Mouse (Mus musculus) limb, embryonic 12.5 days (tissue): ENCODE data around the gene Rbm6. TPM values are rescaled to one million over a fixed set of nuclear protein-coding genes. Genes with fewer than 3 reads are reported as not detected.
A peak's percentile ranks its signal among the peaks of the same experiment; 100 is the strongest.

Experiments used
- ATAC-seq: fragments of 200-750 bp; cut with Nextera tagmentation; 2 replicates; pipeline ENCODE4 v1.8.0; 2017; ENCODE audit warnings: low read depth, moderate TSS enrichment; ENCODE audit not compliant: insufficient number of reproducible peaks, insufficient read depth, low FRiP score, low TSS enrichment
- H3K27ac ChIP-seq: fragments of 300-500 bp; sonication (generic); 2 replicates; pipeline ENCODE4 v1.5.1; 2016; ENCODE audit warnings: mild to moderate bottlenecking, moderate library complexity
- H3K27me3 ChIP-seq: fragments of 300-500 bp; sonication (generic); 2 replicates; pipeline ENCODE4 v1.6.1; 2016; ENCODE audit warnings: mild to moderate bottlenecking, moderate library complexity
- H3K36me3 ChIP-seq: fragments of 300-500 bp; sonication (generic); 2 replicates; pipeline ENCODE4 v1.6.1; 2016; ENCODE audit warnings: mild to moderate bottlenecking, moderate library complexity
- H3K4me1 ChIP-seq: fragments of 300-500 bp; sonication (generic); replicated peaks from 2 replicates; pipeline ENCODE4 v1.6.1; 2016
- H3K4me2 ChIP-seq: fragments of 300-500 bp; sonication (generic); 2 replicates; pipeline ENCODE4 v1.6.1; 2016; ENCODE audit warnings: mild to moderate bottlenecking, moderate library complexity
- H3K4me3 ChIP-seq: fragments of 300-500 bp; sonication (generic); replicated peaks from 2 replicates; pipeline ENCODE4 v1.5.1; 2016; ENCODE audit warnings: mild to moderate bottlenecking
- H3K9ac ChIP-seq: fragments of 300-500 bp; sonication (generic); replicated peaks from 2 replicates; pipeline ENCODE4 v1.6.1; 2016; ENCODE audit warnings: mild to moderate bottlenecking, moderate library complexity
- H3K9me3 ChIP-seq: fragments of 300-500 bp; sonication (generic); 2 replicates; pipeline ENCODE4 v1.6.1; 2016; ENCODE audit warnings: mild to moderate bottlenecking, moderate library complexity
- WGBS: fragments of 180-500 bp; shearing (Covaris S2); methylation state at CpG from one replicate; pipeline ENCODE4 v1.1.7; 2016; 5-methylcytosine and 5-hydroxymethylcytosine counted together
- polyA plus RNA-seq: library from polyadenylated mRNA; unstranded; fragments of >200 nt; fragmentation: Nextera tagmentation; extraction: Ambion mirVana; gene quantifications from 2 replicates; pipeline ENCODE4 v1.2.1, GENCODE M21; 2016

The Rbm6 gene
- polyA plus RNA-seq, 1 experiment from 2014 or later = 111 TPM

DNA sequence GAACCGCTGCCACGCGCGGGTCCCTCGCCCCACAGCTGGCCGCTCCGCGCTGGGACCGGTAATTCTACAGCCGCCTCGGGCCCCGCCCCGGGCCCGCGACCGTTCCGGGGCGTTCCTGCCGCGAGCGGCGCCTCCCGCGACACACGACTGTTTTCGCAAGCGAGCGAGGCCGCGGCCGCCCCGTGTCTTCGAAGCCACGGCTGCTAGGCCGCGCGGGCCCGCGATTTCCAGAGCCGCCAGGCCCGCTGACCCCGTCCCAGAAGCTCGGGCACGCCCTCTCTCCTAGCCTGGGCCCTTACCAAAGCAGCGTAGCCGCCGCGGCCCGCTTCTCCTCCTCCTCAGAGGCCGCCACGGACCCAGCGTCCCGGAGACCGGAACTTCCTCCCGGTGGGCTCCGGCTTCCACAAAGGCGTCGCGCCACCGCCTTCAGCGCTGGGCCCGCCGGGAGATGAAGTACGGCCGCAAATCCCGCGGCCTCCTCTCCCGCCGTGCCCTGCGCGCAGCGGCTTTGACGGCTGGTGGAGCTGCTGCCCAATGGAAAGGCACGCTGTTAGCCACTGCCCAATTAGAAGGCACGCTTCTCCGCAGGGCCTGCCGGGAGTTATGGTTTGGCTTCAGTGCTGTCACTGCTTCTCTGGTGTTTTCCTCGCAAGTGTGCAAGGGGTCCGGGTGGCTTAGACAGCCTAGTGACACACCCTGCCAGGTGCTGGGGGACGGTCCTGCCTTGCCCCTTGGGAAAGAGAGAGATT lies 513 bp downstream of the Rbm6 start:
- under 1% methylated on average over 80 of the region's 80 CpGs for WGBS
- peak overlapping the region; percentile 78 for H3K4me2 ChIP-seq
- peaks cover 13% of the 10 kb centered on the region for H3K4me1 ChIP-seq
- H3K36me3 ChIP-seq = peaks cover 15% of the 10 kb centered on the region; the same call in 1 of the 2 replicates
- H3K27ac ChIP-seq = peak overlapping the region; percentile 97
- ATAC-seq = peak; percentile 99
- H3K9me3 ChIP-seq = no peaks in the 10 kb centered on the region
- peak overlapping the region; percentile 84 for H3K4me3 ChIP-seq
- H3K27me3 ChIP-seq = no peaks in the 10 kb centered on the region
- peak overlapping the region; percentile 94 for H3K9ac ChIP-seq

DNA sequence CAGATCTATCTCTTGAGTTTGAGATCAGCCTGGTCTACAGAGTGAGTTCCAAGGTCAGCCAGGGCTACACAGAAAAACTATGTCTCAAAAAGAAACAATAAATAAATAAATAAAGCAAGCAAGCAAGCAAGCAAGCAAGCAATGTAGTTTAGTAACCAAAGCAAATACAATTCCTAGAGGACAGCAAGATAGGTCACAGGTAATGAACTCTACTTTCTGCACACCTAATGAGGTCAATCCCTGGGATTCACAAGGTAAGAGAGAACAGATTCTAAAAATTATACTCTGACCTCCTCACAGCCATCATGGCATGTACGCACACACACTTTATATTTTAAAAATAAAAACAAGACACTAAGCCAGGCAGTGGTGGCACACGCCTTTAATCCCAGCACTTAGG lies 7.0 kb downstream of the Rbm6 start:
- no peaks in the 10 kb centered on the region for H3K27me3 ChIP-seq
- no peak for ATAC-seq
- no peak overlapping the region for H3K4me3 ChIP-seq
- 98% methylated on average over 2 of the region's 2 CpGs for WGBS
- H3K9me3 ChIP-seq = no peaks in the 10 kb centered on the region
- H3K4me2 ChIP-seq = no peak overlapping the region
- H3K4me1 ChIP-seq = peaks cover under 1% of the 10 kb centered on the region
- no peak overlapping the region for H3K9ac ChIP-seq
- H3K36me3 ChIP-seq = peaks cover 39% of the 10 kb centered on the region
- H3K27ac ChIP-seq = no peak overlapping the region

DNA sequence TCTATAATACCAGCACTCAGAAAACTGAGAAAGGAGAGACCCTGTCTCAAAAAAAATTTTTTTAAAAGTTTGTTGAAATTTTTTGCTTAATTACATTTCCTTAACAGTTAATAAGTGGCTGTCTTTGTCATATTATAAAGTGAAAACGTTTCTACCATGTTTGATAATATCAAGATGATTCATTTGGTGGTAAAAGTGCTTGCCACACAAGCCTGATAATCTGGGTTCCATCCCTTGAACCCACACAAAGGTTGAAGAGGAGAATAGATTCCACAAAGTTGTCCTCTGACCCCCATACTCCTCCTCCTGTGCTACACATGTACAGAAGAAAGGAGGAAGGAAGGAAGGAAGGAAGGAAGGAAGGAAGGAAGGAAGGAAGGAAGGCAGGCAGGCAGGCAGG lies 8.5 kb downstream of the Rbm6 start:
- no peak overlapping the region for H3K4me3 ChIP-seq
- H3K9me3 ChIP-seq = no peaks in the 10 kb centered on the region
- no peak for ATAC-seq
- 82% methylated on average over 1 of the region's 1 CpGs for WGBS
- H3K27me3 ChIP-seq = no peaks in the 10 kb centered on the region
- no peak overlapping the region for H3K9ac ChIP-seq
- no peaks in the 10 kb centered on the region for H3K4me1 ChIP-seq
- no peak overlapping the region for H3K4me2 ChIP-seq
- no peak overlapping the region for H3K27ac ChIP-seq
- H3K36me3 ChIP-seq = peaks cover 35% of the 10 kb centered on the region

DNA sequence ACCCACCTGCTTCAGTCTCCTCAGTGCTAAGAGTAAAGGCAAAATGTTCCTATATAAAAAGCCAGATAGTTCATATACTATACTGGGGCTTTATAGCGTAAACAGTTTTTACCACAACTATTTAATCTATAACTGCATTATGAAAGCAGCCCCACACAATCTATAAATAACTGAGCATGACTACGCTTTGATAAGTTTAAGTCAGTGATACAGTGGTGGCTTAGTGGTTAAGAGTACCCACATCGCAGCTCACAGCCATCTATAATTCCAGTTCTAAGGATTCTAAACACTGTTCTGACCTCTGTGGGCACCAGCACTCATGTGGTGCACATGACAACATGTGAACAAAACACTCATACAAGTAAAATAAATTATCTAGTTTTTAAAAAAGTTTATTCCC lies 14.7 kb downstream of the Rbm6 start:
- peaks cover 51% of the 10 kb centered on the region for H3K36me3 ChIP-seq
- H3K27ac ChIP-seq = no peak overlapping the region
- no peak overlapping the region for H3K9ac ChIP-seq
- no peak overlapping the region for H3K4me2 ChIP-seq
- H3K27me3 ChIP-seq = no peaks in the 10 kb centered on the region
- no peak for ATAC-seq
- no peak overlapping the region for H3K4me3 ChIP-seq
- WGBS = 98% methylated on average over 3 of the region's 3 CpGs
- no peaks in the 10 kb centered on the region for H3K4me1 ChIP-seq
- no peaks in the 10 kb centered on the region for H3K9me3 ChIP-seq

DNA sequence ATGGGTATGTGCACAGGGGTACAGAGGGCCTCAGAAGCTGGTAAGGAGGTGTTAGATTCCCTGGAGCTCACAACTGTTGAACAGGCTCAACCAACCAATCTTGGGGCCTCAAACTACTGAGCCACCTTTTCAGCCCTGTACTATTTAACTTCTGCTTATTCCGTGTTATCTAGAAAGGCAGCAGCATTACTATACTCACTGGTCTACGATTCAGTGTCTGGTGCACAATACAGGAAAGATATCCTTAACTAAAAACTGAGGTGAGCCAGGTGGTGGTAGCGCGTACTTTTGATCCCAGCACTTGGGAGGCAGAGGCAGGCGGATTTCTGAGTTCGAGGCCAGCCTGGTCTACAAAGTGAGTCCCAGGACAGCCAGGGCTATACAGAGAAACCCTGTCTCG lies 24.1 kb downstream of the Rbm6 start:
- Histone ChIP-seq H3K4me3 (no peak overlapping the region), H3K36me3 (peaks cover 72% of the 10 kb centered on the region), H3K9me3 (no peaks in the 10 kb centered on the region), H3K27ac (no peak overlapping the region), H3K9ac (no peak overlapping the region), H3K4me1 (no peaks in the 10 kb centered on the region), H3K27me3 (no peaks in the 10 kb centered on the region), H3K4me2 (no peak overlapping the region)
- no peak for ATAC-seq
- WGBS = 96% methylated on average over 7 of the region's 7 CpGs

DNA sequence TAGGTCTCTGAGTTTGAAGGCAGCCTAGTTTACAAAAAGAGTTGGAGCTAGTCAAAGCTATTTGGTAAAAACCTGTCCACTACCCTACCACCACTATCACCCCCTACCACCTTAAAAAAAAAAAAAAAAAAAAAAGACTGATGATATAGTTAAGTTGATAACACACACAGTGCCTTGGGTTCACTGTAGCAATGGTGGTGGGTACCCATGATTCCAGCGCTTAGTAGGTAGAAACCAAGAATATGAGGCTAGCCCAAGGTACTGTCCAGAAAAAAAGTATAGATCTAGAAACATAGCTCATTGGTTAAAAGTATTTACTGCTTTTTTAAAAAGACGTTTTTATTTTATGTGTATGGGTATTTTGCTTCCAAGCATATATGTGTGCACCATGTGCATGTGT lies 30.3 kb downstream of the Rbm6 start:
- Histone ChIP-seq H3K4me2 (no peak overlapping the region), H3K36me3 (peaks cover 66% of the 10 kb centered on the region), H3K4me3 (no peak overlapping the region), H3K27ac (no peak overlapping the region), H3K4me1 (no peaks in the 10 kb centered on the region), H3K9ac (no peak overlapping the region), H3K9me3 (no peaks in the 10 kb centered on the region), H3K27me3 (no peaks in the 10 kb centered on the region)
- WGBS = 99% methylated on average over 2 of the region's 2 CpGs
- ATAC-seq = no peak

DNA sequence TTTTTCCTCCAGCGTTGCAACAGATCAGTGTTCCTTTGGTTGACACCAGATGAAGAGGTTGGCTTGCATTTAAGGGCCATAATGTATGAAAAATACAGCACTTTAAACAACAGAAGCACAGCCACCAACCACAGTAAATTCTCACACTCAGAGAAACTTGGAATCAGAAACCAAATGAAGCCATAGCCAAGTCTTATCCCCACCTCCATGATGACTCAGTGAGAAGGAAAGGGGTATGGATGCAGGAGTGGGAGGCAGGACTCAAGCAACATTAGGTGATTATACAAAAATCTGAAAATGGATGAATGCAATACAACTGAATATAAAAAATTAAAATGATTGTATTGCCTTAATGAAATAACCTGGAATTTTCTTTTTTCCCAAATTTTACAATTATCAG lies 34.2 kb downstream of the Rbm6 start:
- Histone ChIP-seq H3K27me3 (no peaks in the 10 kb centered on the region), H3K4me2 (no peak overlapping the region), H3K9me3 (no peaks in the 10 kb centered on the region), H3K27ac (no peak overlapping the region), H3K9ac (no peak overlapping the region), H3K4me1 (no peaks in the 10 kb centered on the region), H3K36me3 (peaks cover 55% of the 10 kb centered on the region), H3K4me3 (no peak overlapping the region)
- no peak for ATAC-seq
- 100% methylated on average over 1 of the region's 1 CpGs for WGBS

DNA sequence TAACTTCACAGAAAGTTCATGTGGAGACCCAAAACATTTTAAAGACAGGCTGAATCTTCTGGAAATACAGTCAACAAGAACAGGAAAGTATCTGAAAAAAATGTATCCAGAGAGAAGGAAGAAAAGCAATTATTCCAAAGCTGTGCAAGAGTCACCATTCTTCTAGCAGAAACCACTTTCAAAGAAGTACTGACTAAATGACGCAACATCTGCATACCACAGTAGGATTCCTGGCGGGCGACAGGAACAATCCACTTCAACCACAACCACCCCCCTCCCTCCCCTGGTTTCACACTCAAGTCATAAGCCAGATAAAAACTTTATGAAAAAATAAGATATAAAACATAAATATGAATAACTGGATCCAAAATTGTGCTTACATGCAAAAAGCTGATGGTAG lies 39.2 kb downstream of the Rbm6 start:
- Histone ChIP-seq H3K36me3 (peaks cover 68% of the 10 kb centered on the region), H3K4me3 (no peak overlapping the region), H3K27ac (no peak overlapping the region), H3K9ac (no peak overlapping the region), H3K27me3 (no peaks in the 10 kb centered on the region), H3K4me2 (no peak overlapping the region), H3K9me3 (no peaks in the 10 kb centered on the region), H3K4me1 (no peaks in the 10 kb centered on the region)
- 87% methylated on average over 3 of the region's 3 CpGs for WGBS
- no peak for ATAC-seq

DNA sequence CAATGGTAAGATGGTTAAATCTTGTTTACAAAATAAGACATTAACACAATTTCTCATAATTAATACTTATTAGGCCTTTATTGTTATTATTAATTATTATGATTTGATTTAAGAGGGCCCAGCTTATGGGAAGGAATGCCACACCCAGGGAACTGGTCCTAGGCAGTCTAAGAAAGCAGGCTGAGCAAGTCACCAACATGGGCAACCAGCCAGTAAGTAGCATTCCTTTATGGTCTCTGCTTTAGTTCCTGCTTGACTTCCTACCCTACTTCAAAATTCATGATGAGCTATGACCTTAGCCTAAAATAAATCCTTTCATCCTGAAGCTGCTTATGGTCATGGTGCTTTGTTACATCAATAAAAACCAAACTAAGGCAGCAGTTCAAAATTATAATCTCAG lies 41.3 kb downstream of the Rbm6 start:
- H3K4me3 ChIP-seq = no peak overlapping the region
- no peaks in the 10 kb centered on the region for H3K9me3 ChIP-seq
- no peaks in the 10 kb centered on the region for H3K4me1 ChIP-seq
- H3K27me3 ChIP-seq = no peaks in the 10 kb centered on the region
- no peak overlapping the region for H3K9ac ChIP-seq
- H3K36me3 ChIP-seq = peaks cover 78% of the 10 kb centered on the region
- ATAC-seq = no peak
- H3K27ac ChIP-seq = no peak overlapping the region
- H3K4me2 ChIP-seq = no peak overlapping the region

DNA sequence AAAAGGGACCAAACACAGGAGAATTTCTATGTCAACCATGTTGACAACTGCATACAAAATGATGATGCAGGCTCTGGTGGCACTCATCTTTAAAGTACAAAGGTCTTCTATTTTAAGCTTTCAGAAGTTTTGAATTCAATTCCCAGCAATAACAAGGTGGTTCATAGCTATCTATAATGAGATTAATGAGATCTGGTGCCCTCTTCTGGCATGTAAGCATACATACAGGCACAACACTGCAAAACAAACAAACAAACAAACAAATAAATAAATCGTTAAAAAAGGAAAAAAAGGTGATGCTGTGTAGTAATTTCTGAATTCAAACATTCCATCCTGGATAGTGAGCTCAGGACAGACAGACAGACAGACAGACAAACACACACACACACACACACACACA lies 60.9 kb downstream of the Rbm6 start:
- peaks cover 60% of the 10 kb centered on the region for H3K36me3 ChIP-seq
- no peaks in the 10 kb centered on the region for H3K9me3 ChIP-seq
- no peak overlapping the region for H3K4me3 ChIP-seq
- no peaks in the 10 kb centered on the region for H3K4me1 ChIP-seq
- H3K9ac ChIP-seq = no peak overlapping the region
- no peak overlapping the region for H3K4me2 ChIP-seq
- no peak overlapping the region for H3K27ac ChIP-seq
- WGBS = 100% methylated on average over 1 of the region's 1 CpGs
- no peaks in the 10 kb centered on the region for H3K27me3 ChIP-seq
- ATAC-seq = no peak

DNA sequence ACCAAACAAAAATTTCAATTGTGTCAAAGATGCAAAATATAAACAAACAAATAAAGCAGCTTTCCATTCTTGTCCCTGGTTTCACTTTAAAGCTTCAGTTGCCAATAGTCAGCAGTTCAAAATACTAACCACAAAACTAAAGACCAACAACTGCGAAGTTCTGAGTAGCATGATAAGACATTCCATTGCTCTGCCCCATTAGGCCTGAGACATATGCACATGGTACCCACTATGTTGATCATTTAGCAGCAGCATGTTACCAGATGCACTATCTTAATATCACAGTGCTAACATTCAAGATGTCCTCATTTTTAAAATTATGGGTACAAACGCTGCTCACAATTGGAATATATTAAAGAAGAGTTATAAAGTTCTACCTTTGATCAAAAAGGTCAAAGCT lies 62.1 kb downstream of the Rbm6 start:
- no peak overlapping the region for H3K4me3 ChIP-seq
- ATAC-seq = no peak
- no peaks in the 10 kb centered on the region for H3K27me3 ChIP-seq
- no peak overlapping the region for H3K9ac ChIP-seq
- H3K4me1 ChIP-seq = no peaks in the 10 kb centered on the region
- H3K4me2 ChIP-seq = no peak overlapping the region
- H3K27ac ChIP-seq = no peak overlapping the region
- H3K36me3 ChIP-seq = peaks cover 50% of the 10 kb centered on the region
- no peaks in the 10 kb centered on the region for H3K9me3 ChIP-seq
- 90% methylated on average over 2 of the region's 2 CpGs for WGBS

DNA sequence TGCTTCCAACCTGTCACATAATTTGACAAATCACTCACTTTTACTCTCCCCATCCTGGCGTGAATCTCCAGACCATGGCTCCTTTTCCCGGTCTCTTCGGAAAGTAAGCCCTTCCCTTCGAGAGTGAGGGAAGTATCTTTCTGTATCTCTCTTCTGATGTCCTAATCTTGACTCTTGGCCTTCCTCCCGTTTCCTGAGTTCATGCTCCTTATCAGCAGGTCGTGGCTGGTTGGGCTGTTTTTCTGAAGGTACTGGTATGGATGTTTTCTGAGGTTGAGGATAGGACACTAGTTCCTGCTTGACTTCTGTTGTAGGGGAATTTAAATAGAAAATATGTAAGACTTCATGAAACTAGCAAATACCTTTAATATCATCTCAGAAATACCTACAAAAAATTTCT lies 81.3 kb downstream of the Rbm6 start:
- no peak overlapping the region for H3K4me2 ChIP-seq
- H3K4me3 ChIP-seq = no peak overlapping the region
- peaks cover 78% of the 10 kb centered on the region for H3K36me3 ChIP-seq
- no peak overlapping the region for H3K27ac ChIP-seq
- 87% methylated on average over 6 of the region's 6 CpGs for WGBS
- no peaks in the 10 kb centered on the region for H3K9me3 ChIP-seq
- H3K9ac ChIP-seq = no peak overlapping the region
- no peaks in the 10 kb centered on the region for H3K4me1 ChIP-seq
- H3K27me3 ChIP-seq = no peaks in the 10 kb centered on the region
- no peak for ATAC-seq
